Mouse (Mus musculus) midbrain, embryonic 12.5 days (tissue): Measurements from ENCODE around the gene Ap1s2. TPM values are rescaled to one million over a fixed set of nuclear protein-coding genes. Genes with fewer than 3 reads are reported as not detected.

Experiments used
- ATAC-seq: fragments of 200-750 bp; cut with Nextera tagmentation; 2 replicates; pipeline ENCODE4 v1.8.0; 2017; ENCODE audit warnings: low read depth, moderate TSS enrichment, moderate library complexity; ENCODE audit not compliant: low FRiP score
- H3K27ac ChIP-seq: fragments of 300-500 bp; sonication (generic); replicated peaks from 2 replicates; pipeline ENCODE4 v1.5.1; 2016; ENCODE audit warnings: mild to moderate bottlenecking
- H3K27me3 ChIP-seq: fragments of 300-500 bp; sonication (generic); 2 replicates; pipeline ENCODE4 v1.6.1; 2016; ENCODE audit warnings: mild to moderate bottlenecking
- H3K36me3 ChIP-seq: fragments of 300-500 bp; sonication (generic); 2 replicates; pipeline ENCODE4 v1.6.1; 2016
- H3K4me1 ChIP-seq: fragments of 300-500 bp; sonication (generic); 2 replicates; pipeline ENCODE4 v1.6.1; 2016
- H3K4me2 ChIP-seq: fragments of 300-500 bp; sonication (generic); replicated peaks from 2 replicates; pipeline ENCODE4 v1.6.1; 2016; ENCODE audit warnings: mild to moderate bottlenecking, moderate library complexity
- H3K4me3 ChIP-seq: fragments of 300-500 bp; sonication (generic); 2 replicates; pipeline ENCODE4 v1.5.1; 2016; ENCODE audit warnings: mild to moderate bottlenecking
- H3K9ac ChIP-seq: fragments of 300-500 bp; sonication (generic); replicated peaks from 2 replicates; pipeline ENCODE4 v1.6.1; 2016; ENCODE audit warnings: mild to moderate bottlenecking, moderate library complexity
- H3K9me3 ChIP-seq: fragments of 300-500 bp; sonication (generic); 2 replicates; pipeline ENCODE4 v1.6.1; 2016; ENCODE audit warnings: mild to moderate bottlenecking
- WGBS: fragments of 180-500 bp; shearing (Covaris S2); methylation state at CpG from one replicate; pipeline ENCODE4 v1.1.7; 2016; 5-methylcytosine and 5-hydroxymethylcytosine counted together
- polyA plus RNA-seq: library from polyadenylated mRNA; unstranded; fragments of >200 nt; fragmentation: Nextera tagmentation; extraction: Ambion mirVana; gene quantifications from 2 replicates; pipeline ENCODE4 v1.2.1, GENCODE M21; 2016

Gene Ap1s2
- polyA plus RNA-seq, 1 experiment from 2014 or later: 46.0 TPM

GRCm38 (mm10) chrX:163981500-163981899 lies 72.7 kb downstream of the Ap1s2 start:
- Histone ChIP-seq H3K9ac (no peak overlapping the region), H3K9me3 (no peaks in the 10 kb centered on the region), H3K27me3 (peaks cover 13% of the 10 kb centered on the region; the same call in 1 of the 2 replicates), H3K4me1 (no peaks in the 10 kb centered on the region), H3K27ac (no peak overlapping the region), H3K4me3 (no peak overlapping the region), H3K4me2 (no peak overlapping the region), H3K36me3 (no peaks in the 10 kb centered on the region)
- WGBS: 53% methylated on average over 4 of the region's 4 CpGs
- ATAC-seq: no peak

GRCm38 (mm10) chrX:163982129-163982528 lies 73.3 kb downstream of the Ap1s2 start:
- Histone ChIP-seq H3K9me3 (no peaks in the 10 kb centered on the region), H3K9ac (no peak overlapping the region), H3K27me3 (peaks cover 17% of the 10 kb centered on the region; the same call in 1 of the 2 replicates), H3K4me1 (no peaks in the 10 kb centered on the region), H3K4me2 (no peak overlapping the region), H3K36me3 (no peaks in the 10 kb centered on the region), H3K27ac (no peak overlapping the region), H3K4me3 (no peak overlapping the region)
- no peak for ATAC-seq
- WGBS: 92% methylated on average over 6 of the region's 6 CpGs

Other genes starting within 250 kb of the Ap1s2 start
- gene Rnf138rt1, start 147.7 kb upstream of the Ap1s2 start, polyA plus RNA-seq: 0.40 and 0.58 TPM in 2 replicates
- gene Zrsr2, start 49.6 kb downstream of the Ap1s2 start, polyA plus RNA-seq: 70.3 and 74.3 TPM in 2 replicates
- 0.24 and 0.38 TPM in 2 replicates for gene Car5b, start 119.0 kb downstream of the Ap1s2 start, polyA plus RNA-seq
- gene Siah1b, start 167.5 kb downstream of the Ap1s2 start, polyA plus RNA-seq: 40.1 and 41.4 TPM in 2 replicates
- not detected in 2 replicates for gene Cltrn, start 179.8 kb downstream of the Ap1s2 start, polyA plus RNA-seq
- not detected in 2 replicates for gene Ace2, start 230.3 kb downstream of the Ap1s2 start, polyA plus RNA-seq